Mouse (Mus musculus) embryonic fibroblast, embryonic 13.5 days (primary cell): ENCODE results near the gene Plin3.

Source experiments
- CTCF ChIP-seq: IDR thresholded peaks from 2 replicates; pipeline ENCODE4 v1.5.1; 2011; ENCODE audit warnings: mild to moderate bottlenecking, control low read depth, low read length, moderate library complexity, borderline replicate concordance; ENCODE audit not compliant: insufficient read depth
- POLR2A ChIP-seq: IDR thresholded peaks from 2 replicates; pipeline ENCODE4 v1.6.1; 2011; ENCODE audit warnings: low read depth, mild to moderate bottlenecking, control low read depth, low read length, moderate library complexity

GRCm38 (mm10) chr17:56289371-56290331, 3.0 kb downstream of the Plin3 start:
- TF ChIP-seq POLR2A, result no peak; the same call in 1 of the 2 replicates
- no peak for TF ChIP-seq CTCF
